Mouse (Mus musculus): ENCODE measurements around the gene Bms1. TPM values are rescaled to one million over a fixed set of nuclear protein-coding genes. Genes with fewer than 3 reads are reported as not detected.

Bms1 gene
- polyA plus RNA-seq (2016; fragmentation: Nextera tagmentation; extraction: Ambion mirVana) = 33.9 and 40.7 TPM in 2 replicates

DNA sequence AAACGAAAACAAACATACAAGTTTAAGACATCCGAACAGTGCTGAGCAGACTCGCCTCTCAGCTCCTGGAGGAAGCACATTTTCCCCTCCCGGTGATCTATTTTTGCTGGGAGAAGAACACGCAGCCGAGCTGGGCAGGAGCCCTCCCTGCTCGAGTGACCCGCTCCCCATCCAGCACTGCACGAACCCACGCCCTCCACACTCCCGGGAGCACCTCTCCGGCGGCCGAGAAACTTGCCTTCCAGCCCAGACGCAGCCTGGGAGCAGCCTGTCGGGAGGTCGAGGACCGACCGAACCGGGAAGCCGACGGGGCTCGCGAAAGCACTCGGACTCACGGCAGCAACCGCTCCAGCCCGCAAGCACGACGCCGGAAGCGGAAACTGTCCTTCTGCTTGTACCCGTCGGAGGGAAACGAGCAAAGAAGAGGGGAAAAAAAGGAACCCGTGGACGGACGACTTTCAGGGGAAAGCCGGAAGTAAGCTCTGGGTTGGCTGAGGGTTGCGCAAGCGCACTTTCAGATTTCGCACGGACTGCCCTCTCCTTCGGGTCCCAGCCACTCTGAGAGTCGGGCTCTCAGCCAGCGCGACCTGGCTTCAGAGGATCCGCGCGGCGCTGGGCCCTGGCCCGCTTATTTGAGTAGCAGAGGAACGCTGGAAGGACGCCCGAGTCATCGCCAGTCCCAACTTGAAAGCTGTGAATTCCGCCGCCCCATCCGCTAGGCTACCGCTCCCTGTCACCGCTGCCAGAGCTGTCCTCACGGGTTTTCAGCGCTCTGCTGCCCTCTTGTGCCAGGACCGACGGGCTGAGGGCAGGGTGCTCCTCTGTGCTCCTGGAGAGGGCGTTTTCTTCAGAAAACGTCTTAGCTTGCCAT, at the start of gene Bms1:
TSS of gene Bms1 (minus strand) at position 425 of the 871 bp plus-strand sequence.
- Histone ChIP-seq H3K4me1 (peaks cover 6% of the 10 kb centered on the region), H3K27me3 (ENCODE audit: insufficient read depth, poor library complexity, severe bottlenecking) (no peaks in the 10 kb centered on the region), H3K4me3 (peak within 1 kb of the TSS; percentile 98), H3K9me3 (no peaks in the 10 kb centered on the region), H3K27ac (peak within 1 kb of the TSS; percentile 91), H3K36me3 (peaks cover 30% of the 10 kb centered on the region)
- under 1% methylated on average over 67 of the region's 67 CpGs for WGBS
- peak; percentile 97 for DNase-seq (ENCODE audit: low spot score)

DNA sequence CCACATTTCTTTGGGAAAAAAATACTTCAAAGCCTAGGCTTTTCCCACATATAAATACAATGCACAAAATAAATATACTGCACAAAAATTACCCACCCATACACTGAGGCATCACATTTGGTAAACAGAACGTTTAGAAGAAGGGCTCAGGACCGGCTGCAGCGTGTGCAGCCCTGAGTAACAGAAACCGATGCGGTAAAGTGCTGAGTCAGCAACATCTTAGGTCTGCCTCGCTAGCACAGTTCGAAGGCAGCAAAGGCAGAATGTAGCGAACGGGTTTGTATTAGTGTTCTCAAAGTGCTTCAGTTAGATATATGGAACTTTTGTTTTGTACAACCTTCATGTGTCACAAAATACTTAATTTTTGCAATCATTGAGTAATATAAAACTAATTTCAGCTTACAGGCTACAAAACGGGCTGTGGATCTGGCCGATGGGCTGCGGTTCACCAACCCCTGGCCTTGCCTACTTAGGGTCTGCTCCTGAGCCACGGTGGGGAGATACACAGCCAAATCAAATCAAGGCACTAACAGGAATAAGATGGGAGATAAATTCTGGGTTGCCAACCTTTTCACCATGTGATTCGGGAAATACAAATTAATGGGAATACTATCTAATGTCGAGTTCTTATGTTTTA, 42.9 kb upstream of the Bms1 start:
- Histone ChIP-seq H3K4me1 (no peaks in the 10 kb centered on the region), H3K36me3 (peaks cover 42% of the 10 kb centered on the region), H3K27me3 (ENCODE audit: insufficient read depth, poor library complexity, severe bottlenecking) (no peaks in the 10 kb centered on the region), H3K27ac (no peak overlapping the region), H3K4me3 (no peak overlapping the region), H3K9me3 (no peaks in the 10 kb centered on the region)
- DNase-seq (ENCODE audit: low spot score) = no peak
- WGBS = 81% methylated on average over 15 of the region's 15 CpGs

DNA sequence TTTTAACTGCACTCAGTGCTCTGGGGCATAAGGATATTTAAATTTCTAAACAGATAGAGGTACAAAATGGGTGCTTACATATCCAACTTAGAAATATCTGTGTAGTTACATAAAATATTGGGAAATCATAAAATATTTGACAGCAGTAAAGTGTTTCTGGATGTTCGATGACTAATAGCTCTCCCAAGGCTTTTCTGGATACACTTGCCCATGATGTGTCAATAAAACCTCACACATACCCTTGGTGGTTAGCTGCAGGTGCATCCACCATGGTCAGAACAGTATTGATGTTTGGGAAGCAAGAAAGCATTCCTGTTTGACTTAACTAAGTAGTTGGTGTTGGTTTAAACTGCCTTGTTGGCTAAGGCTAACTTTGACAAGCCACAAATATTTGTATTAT, 38.5 kb upstream of the Bms1 start:
- Histone ChIP-seq H3K4me3 (no peak overlapping the region), H3K9me3 (no peaks in the 10 kb centered on the region), H3K27ac (no peak overlapping the region), H3K36me3 (peaks cover 8% of the 10 kb centered on the region; the same call in 1 of the 2 replicates), H3K4me1 (peaks cover 5% of the 10 kb centered on the region), H3K27me3 (ENCODE audit: insufficient read depth, poor library complexity, severe bottlenecking) (no peaks in the 10 kb centered on the region)
- 97% methylated on average over 1 of the region's 1 CpGs for WGBS
- no peak for DNase-seq (ENCODE audit: low spot score)

DNA sequence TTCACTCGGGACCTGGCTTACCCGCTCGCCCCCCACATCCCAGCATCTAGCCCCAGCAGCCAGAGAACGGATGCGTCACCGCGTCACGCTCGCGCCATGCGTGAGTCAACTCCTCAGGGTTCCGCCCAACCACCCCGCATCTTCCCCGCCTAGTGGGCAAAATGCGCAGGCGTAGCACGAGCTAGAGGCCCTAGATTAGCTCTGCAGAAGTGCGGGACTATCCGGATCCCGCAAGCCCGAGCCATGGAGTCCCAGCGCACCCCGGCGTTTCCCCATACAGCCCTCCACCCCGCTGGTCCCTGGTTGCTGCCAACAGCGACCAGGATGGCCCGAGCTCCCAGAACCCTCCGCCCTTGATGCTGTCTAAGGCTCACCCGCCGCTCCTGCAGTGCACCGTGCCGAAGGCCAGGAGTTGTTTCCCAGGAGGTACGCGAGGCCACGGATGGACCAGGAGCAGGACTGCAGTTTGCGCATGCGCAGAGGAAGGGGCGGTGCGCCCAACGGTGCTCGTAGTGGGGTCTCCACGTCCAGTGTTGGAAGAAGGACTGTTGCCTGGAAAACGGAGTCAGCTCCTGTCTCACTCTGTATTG, 35.9 kb upstream of the Bms1 start, which contains the start of gene Zfp248:
TSS of gene Zfp248 (minus strand) at position 487 of the 590 bp plus-strand sequence.
- Histone ChIP-seq H3K9me3 (no peaks in the 10 kb centered on the region), H3K4me3 (peak within 1 kb of the TSS; percentile 81), H3K27me3 (ENCODE audit: insufficient read depth, poor library complexity, severe bottlenecking) (no peaks in the 10 kb centered on the region), H3K27ac (peak within 1 kb of the TSS; percentile 95), H3K36me3 (peaks cover 13% of the 10 kb centered on the region; the same call in 1 of the 2 replicates), H3K4me1 (peaks cover 5% of the 10 kb centered on the region)
- DNase-seq (ENCODE audit: low spot score) = peak; percentile 94
- WGBS = under 1% methylated on average over 43 of the region's 43 CpGs

DNA sequence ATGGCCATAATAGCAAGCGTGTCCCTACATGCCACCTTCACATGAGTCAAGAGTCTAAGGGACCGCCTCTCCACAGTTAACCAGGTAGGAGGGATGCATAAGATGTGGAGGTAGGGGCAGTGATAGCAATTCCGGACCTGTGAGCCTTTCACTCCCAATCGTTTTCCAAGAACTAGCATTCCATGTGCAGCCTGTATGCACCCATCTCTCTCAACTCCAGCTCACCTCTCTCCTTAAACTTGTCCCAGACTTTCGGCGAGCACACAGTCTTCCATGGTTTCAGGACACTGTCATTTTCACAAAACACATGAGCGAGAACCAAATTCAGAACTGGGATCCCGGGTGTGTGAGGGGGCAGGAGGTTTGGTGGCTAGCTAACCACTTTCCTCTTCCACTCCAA, 35.2 kb upstream of the Bms1 start:
- Histone ChIP-seq H3K4me3 (peak overlapping the region; percentile 81), H3K4me1 (peaks cover 5% of the 10 kb centered on the region), H3K9me3 (no peaks in the 10 kb centered on the region), H3K27ac (peak overlapping the region; percentile 95), H3K27me3 (ENCODE audit: insufficient read depth, poor library complexity, severe bottlenecking) (no peaks in the 10 kb centered on the region), H3K36me3 (peaks cover 13% of the 10 kb centered on the region; the same call in 1 of the 2 replicates)
- WGBS = 53% methylated on average over 8 of the region's 8 CpGs
- DNase-seq (ENCODE audit: low spot score) = no peak

DNA sequence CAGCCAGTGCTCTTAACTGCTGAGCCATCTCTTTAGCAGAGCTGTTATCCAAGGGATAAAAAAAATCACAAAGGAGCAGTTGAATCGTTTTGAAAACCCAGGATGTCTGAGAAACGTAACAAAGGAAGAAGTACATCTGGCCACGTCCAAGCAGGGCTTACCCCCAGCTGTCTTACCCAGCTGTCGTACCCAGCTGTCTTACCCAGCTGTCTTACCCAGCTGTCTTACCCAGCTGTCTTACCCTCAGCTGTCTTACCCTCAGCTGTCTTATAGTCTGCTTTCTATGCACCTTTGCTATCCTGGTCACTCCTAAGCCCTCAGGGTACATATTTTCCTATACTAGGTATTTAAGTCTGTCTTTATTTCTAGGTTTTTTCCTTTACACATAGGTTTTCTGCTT, 12.2 kb upstream of the Bms1 start:
- peaks cover 53% of the 10 kb centered on the region for H3K36me3 ChIP-seq

DNA sequence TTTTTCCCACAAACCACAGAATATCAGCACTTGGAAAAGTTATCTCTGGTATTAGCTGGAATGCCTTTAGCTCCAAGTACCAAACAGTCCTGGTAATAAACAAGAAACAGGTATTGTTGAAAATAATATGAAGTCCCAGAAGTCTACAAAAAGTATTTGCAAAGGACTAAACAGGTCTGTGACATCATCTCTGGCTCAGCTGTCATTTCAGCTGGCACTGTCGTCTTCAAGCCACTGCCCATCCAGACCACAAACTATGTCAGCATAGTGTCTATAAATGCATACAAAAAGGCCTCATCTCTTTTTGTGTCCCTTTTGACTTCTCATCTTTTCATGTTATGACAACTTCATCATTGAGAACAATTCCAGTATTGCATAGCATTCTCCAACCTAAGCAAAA, 7.4 kb upstream of the Bms1 start:
- Histone ChIP-seq H3K9me3 (0 out of 2 replicates have a peak, but pooled peaks cover 3% of the 10 kb centered on the region), H3K36me3 (peaks cover 42% of the 10 kb centered on the region), H3K27me3 (ENCODE audit: insufficient read depth, poor library complexity, severe bottlenecking) (no peaks in the 10 kb centered on the region), H3K4me1 (no peaks in the 10 kb centered on the region), H3K27ac (no peak overlapping the region), H3K4me3 (no peak overlapping the region)
- 89% methylated on average over 1 of the region's 1 CpGs for WGBS
- DNase-seq (ENCODE audit: low spot score) = no peak

More for the DNA sequence above, 12.2 kb upstream of the Bms1 start:
- no peak for DNase-seq (ENCODE audit: low spot score)
- Histone ChIP-seq H3K27ac (no peak overlapping the region), H3K4me1 (no peaks in the 10 kb centered on the region), H3K27me3 (ENCODE audit: insufficient read depth, poor library complexity, severe bottlenecking) (no peaks in the 10 kb centered on the region), H3K4me3 (no peak overlapping the region), H3K9me3 (0 out of 2 replicates have a peak, but pooled peaks cover 3% of the 10 kb centered on the region)
- WGBS = 87% methylated on average over 4 of the region's 4 CpGs

DNA sequence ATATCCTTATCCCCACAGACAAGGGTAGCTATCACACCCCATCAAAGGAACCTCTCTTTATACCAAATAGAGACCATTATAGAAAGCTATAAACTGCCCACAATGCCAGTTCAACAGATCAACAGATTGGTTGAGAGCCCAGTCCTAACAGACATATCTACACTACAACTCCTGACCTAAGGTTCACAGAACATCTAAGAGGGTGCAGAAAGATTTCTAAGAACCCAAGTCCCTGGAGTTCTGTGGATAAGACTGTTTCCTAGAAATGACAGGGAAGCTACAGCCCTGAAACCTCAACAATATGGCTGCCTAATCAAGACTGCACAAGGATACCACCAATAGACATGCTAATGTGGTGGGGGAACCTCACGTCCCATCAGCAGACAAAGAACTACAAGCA, 8.8 kb downstream of the Bms1 start:
- no peaks in the 10 kb centered on the region for H3K9me3 ChIP-seq
- peaks cover 87% of the 10 kb centered on the region for H3K36me3 ChIP-seq
- no peak overlapping the region for H3K4me3 ChIP-seq
- WGBS = 88% methylated on average over 1 of the region's 1 CpGs
- no peak overlapping the region for H3K27ac ChIP-seq
- H3K27me3 ChIP-seq (ENCODE audit: insufficient read depth, poor library complexity, severe bottlenecking) = no peaks in the 10 kb centered on the region
- H3K4me1 ChIP-seq = no peaks in the 10 kb centered on the region
- DNase-seq (ENCODE audit: low spot score) = no peak

DNA sequence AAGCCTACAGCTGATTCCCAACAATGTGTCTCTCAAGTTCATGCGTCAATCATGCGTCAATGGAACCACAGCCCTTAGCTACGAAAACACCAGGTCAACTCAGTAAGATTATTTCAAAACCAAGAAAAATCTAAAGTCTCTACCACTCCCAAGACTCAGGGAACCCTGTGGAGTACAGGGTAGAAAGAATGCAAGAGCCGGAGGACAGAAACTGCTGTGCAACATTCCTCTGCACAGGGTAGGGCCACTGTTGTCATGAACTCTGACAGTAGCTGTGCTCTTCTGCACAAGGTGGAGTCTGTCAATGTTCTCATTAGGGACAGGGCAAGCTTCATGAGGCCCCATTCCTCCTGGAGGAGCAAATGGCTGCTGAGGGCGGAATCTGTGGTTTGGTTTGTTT, 10.8 kb downstream of the Bms1 start:
- DNase-seq (ENCODE audit: low spot score) = no peak
- H3K27me3 ChIP-seq (ENCODE audit: insufficient read depth, poor library complexity, severe bottlenecking) = no peaks in the 10 kb centered on the region
- H3K27ac ChIP-seq = no peak overlapping the region
- no peaks in the 10 kb centered on the region for H3K4me1 ChIP-seq
- H3K36me3 ChIP-seq = peaks cover 88% of the 10 kb centered on the region
- no peak overlapping the region for H3K4me3 ChIP-seq
- WGBS = 94% methylated on average over 5 of the region's 5 CpGs
- H3K9me3 ChIP-seq = no peaks in the 10 kb centered on the region

DNA sequence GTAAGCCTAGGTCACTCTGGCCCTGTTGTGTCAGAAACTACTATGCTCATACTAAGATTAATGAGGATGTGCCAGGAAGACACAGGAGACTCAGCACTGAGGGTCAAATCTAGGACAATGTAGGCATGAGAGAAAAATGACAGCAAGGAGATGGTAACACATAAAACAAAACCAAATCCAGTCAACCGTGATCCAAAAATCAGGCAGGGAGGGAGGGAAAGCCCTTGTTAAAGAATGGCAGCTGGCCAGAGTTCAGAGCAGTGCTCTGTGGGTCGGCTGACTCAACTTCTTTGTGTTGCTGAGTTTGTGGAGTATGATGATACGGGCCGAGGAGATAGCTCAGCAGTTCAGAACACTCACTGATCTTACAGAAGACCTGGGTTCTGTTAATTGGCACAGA, 12.9 kb downstream of the Bms1 start:
- no peak overlapping the region for H3K27ac ChIP-seq
- no peaks in the 10 kb centered on the region for H3K4me1 ChIP-seq
- WGBS = 92% methylated on average over 4 of the region's 4 CpGs
- H3K9me3 ChIP-seq = no peaks in the 10 kb centered on the region
- DNase-seq (ENCODE audit: low spot score) = no peak
- peaks cover 86% of the 10 kb centered on the region for H3K36me3 ChIP-seq
- H3K27me3 ChIP-seq (ENCODE audit: insufficient read depth, poor library complexity, severe bottlenecking) = no peaks in the 10 kb centered on the region
- H3K4me3 ChIP-seq = no peak overlapping the region

DNA sequence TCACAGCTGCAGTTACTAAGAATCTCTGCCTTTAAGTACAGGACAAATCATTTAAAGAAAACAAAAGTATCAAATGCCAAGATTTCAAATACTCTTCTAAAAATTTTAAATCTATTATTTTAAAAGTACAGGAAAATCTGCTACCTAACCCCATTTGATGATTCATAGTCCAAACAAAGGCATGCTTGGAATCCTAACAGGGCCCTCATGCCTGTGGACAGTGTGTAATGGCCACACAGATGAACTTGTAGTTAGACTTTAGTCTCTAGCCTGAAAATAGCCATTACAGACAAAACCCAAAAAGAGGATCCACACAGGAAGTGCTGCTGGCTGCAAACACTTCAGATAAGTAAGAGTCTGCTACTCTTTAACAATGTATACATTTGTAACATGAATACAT, 28.5 kb downstream of the Bms1 start:
- Histone ChIP-seq H3K36me3 (peaks cover 85% of the 10 kb centered on the region), H3K9me3 (no peaks in the 10 kb centered on the region), H3K4me1 (no peaks in the 10 kb centered on the region), H3K4me3 (no peak overlapping the region), H3K27ac (no peak overlapping the region), H3K27me3 (ENCODE audit: insufficient read depth, poor library complexity, severe bottlenecking) (no peaks in the 10 kb centered on the region)
- no peak for DNase-seq (ENCODE audit: low spot score)

DNA sequence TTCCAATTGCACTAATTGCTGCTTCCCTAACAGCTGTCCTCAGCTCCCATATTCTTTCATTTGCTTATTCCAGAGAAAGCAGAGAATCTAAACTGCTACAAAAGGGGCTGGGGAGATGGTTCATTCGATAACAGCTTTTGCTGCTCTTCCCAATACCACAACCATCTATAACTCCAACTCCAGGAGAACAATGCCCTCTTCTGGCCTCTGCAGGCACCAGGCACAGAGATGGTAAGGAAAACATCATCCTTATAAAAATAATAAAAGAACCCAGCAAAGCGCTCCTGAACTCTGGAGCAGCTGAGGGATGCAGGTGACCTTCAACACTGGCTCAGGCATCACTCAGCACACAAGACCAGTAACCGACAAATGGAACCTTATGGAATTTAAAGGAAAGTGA, 33.3 kb downstream of the Bms1 start:
- H3K9me3 ChIP-seq = no peaks in the 10 kb centered on the region
- DNase-seq (ENCODE audit: low spot score) = no peak
- peaks cover 68% of the 10 kb centered on the region for H3K36me3 ChIP-seq
- no peak overlapping the region for H3K4me3 ChIP-seq
- H3K4me1 ChIP-seq = no peaks in the 10 kb centered on the region
- no peak overlapping the region for H3K27ac ChIP-seq
- WGBS = 86% methylated on average over 3 of the region's 3 CpGs
- no peaks in the 10 kb centered on the region for H3K27me3 ChIP-seq (ENCODE audit: insufficient read depth, poor library complexity, severe bottlenecking)

DNA sequence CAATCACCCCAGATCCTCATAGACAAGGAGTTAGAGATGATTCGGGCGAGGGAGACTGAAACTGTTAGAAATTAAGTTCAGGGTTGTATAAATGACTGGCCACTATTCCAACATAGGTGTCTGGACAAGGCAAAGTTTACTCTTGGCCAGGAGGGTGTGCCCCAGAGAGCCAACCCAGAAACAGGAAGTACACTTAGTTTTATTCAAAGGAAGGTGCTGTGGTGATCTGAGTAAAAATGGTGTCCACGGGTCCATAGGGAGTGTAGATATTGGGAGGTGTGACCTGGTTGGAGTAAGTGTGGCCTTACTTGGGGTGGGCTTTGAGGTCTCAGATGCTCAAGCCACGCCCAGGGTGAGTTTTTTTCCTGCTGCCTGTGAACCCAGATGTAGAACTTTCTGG, 38.0 kb downstream of the Bms1 start:
- H3K9me3 ChIP-seq = no peaks in the 10 kb centered on the region
- peaks cover 30% of the 10 kb centered on the region for H3K36me3 ChIP-seq
- no peak overlapping the region for H3K27ac ChIP-seq
- WGBS = 81% methylated on average over 4 of the region's 4 CpGs
- H3K4me1 ChIP-seq = peaks cover 6% of the 10 kb centered on the region
- no peak for DNase-seq (ENCODE audit: low spot score)
- H3K27me3 ChIP-seq (ENCODE audit: insufficient read depth, poor library complexity, severe bottlenecking) = peaks cover 25% of the 10 kb centered on the region
- no peak overlapping the region for H3K4me3 ChIP-seq

All from heart, embryonic 10.5 days (tissue).